Mouse (Mus musculus): ENCODE results near the gene Hephl1.
A peak's percentile ranks its signal among the peaks of the same experiment; 100 is the strongest.

Gene Hephl1

DNA sequence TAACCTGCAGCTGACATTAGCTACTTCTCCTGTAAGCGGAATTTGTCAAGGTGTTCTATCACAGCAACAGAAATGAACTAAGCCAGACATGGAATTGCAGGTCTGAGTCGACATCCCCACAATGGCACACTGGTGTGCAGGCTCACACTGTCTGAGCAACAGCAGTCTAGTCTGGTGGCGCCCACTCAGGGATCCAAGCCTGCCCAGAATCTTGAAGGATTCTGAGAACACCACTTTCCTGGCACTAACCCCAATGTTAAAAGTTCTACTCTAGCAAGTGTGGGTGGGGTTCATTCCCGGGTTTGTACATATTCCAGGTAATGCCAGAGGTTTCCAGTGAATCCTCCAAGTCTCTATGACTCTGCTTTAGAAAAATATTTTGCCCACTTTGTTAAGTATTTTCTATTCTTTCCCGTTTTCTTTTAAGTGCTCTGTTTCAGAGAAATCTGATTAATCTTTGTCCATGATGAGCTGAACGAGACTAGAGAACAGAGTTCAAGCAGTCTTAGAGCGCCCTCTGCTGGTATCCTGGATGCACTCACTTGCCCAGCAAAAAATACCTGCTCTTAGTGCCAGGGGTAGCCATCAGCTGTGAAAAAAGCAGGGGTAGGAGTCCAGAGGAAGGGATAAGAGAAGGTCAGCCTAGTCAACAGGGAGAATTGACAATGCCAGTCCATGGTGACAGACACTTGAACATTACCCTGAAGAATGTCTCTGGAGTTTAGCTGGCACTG is 96.5 kb downstream of the Hephl1 start:
- peak; percentile 64 for DNase-seq

DNA sequence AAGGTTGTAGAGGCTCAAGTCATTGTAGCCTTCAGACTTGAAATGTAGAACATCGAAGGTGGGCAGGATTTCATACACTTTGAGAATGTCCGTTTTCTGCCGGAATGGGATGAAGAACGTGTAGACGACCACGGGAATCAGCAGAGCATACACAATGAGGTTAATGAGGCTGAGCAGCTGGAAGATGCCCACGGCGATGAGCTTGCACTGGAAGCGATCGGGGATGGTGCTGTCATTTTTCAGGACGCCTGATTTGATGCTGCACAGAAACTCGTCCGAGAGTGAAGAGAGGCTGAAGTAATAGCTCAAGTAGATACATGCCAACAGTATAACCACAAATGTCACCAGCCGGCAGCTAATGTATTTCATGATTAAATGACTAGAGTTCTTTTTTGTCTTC is 104.3 kb downstream of the Hephl1 start:
- DNase-seq = no peak

DNA sequence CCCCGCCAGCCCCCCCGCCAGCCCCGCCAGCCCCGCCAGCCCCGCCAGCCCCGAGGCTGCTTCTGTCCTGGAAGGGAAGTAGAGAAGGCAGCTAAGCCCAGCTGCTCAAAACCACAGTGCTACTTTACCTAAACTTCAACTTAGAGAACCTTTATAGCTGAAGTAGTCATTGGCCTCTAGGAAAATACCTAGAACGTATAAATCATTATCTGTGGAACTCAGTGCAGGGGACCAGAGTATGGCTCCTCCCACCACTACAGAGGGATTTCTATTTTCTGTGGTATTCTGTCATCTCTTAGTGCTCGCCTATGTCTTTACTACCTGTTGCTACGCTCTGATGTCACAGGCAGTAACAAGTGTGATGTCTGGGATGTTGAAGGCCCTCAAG is 107.6 kb downstream of the Hephl1 start:
- DNase-seq = no peak

GRCm38 (mm10) chr9:15003676-15004297 is 108.1 kb downstream of the Hephl1 start:
- DNase-seq = no peak

GRCm38 (mm10) chr9:15002995-15003613 is 108.8 kb downstream of the Hephl1 start:
- no peak for DNase-seq
